Mouse (Mus musculus): ENCODE measurements at regions not wholly inside any gene's neighbourhood (a gene's known extent, or its start where the extent isn't known, plus 50 kb on each side); places are given as distances from the start of the nearest gene placed in this dataset.

GRCm38 (mm10) chr1:60665329-60665728 lies 51.3 kb upstream of the Cd28 start:
- peaks cover 2% of the 10 kb centered on the region for H3K27me3 ChIP-seq (replicated peaks)
- H3K36me3 ChIP-seq (replicated peaks; ENCODE audit: low read length), result no peaks in the 10 kb centered on the region
- H3K4me1 ChIP-seq, result 0 out of 2 replicates have a peak, but pooled peaks cover 5% of the 10 kb centered on the region
- TF ChIP-seq GATA1 (IDR thresholded peaks at IDR 0.05; ENCODE audit: borderline replicate concordance, low read length) (no peak), FLI1 (IDR thresholded peaks at IDR 0.05; ENCODE audit: low read length) (no peak)
- no peaks in the 10 kb centered on the region for H3K9me3 ChIP-seq
- H3K4me3 ChIP-seq (replicated peaks), result no peak overlapping the region

GRCm38 (mm10) chr1:60662301-60662986 lies 54.2 kb upstream of the Cd28 start:
- Histone ChIP-seq H3K4me3 (replicated peaks) (no peak overlapping the region), H3K9me3 (no peaks in the 10 kb centered on the region), H3K4me1 (peaks cover 12% of the 10 kb centered on the region; the same call in 1 of the 2 replicates), H3K36me3 (replicated peaks; ENCODE audit: low read length) (no peaks in the 10 kb centered on the region), H3K27me3 (replicated peaks) (peaks cover 2% of the 10 kb centered on the region)
- TF ChIP-seq FLI1 (IDR thresholded peaks at IDR 0.05; ENCODE audit: low read length) (no peak), GATA1 (IDR thresholded peaks at IDR 0.05; ENCODE audit: borderline replicate concordance, low read length) (no peak)

- no peaks in the 10 kb centered on the region for H3K9me3 ChIP-seq
These were observed 54.7 kb upstream of the Cd28 start for GRCm38 (mm10) chr1:60661857-60662256.

GRCm38 (mm10) chr1:60659604-60660003 lies 57.0 kb upstream of the Cd28 start:
- Histone ChIP-seq H3K4me1 (peaks cover 13% of the 10 kb centered on the region; the same call in 1 of the 2 replicates), H3K27me3 (replicated peaks) (no peaks in the 10 kb centered on the region), H3K4me3 (replicated peaks) (no peak overlapping the region), H3K36me3 (replicated peaks; ENCODE audit: low read length) (no peaks in the 10 kb centered on the region), H3K9me3 (no peaks in the 10 kb centered on the region)
- TF ChIP-seq GATA1 (IDR thresholded peaks at IDR 0.05; ENCODE audit: borderline replicate concordance, low read length) (no peak), FLI1 (IDR thresholded peaks at IDR 0.05; ENCODE audit: low read length) (no peak)

More at GRCm38 (mm10) chr1:60661857-60662256, 54.7 kb upstream of the Cd28 start:
- no peaks in the 10 kb centered on the region for H3K36me3 ChIP-seq (replicated peaks; ENCODE audit: low read length)
- peaks cover 2% of the 10 kb centered on the region for H3K27me3 ChIP-seq (replicated peaks)
- TF ChIP-seq FLI1 (IDR thresholded peaks at IDR 0.05; ENCODE audit: low read length), result no peak
- no peak for TF ChIP-seq GATA1 (IDR thresholded peaks at IDR 0.05; ENCODE audit: borderline replicate concordance, low read length)
- peaks cover 13% of the 10 kb centered on the region; the same call in 1 of the 2 replicates for H3K4me1 ChIP-seq
- no peak overlapping the region for H3K4me3 ChIP-seq (replicated peaks)

- no peaks in the 10 kb centered on the region for H3K27me3 ChIP-seq (replicated peaks)
- H3K4me1 ChIP-seq, result peaks cover 13% of the 10 kb centered on the region; the same call in 1 of the 2 replicates
- H3K36me3 ChIP-seq (replicated peaks; ENCODE audit: low read length), result no peaks in the 10 kb centered on the region
- TF ChIP-seq FLI1 (IDR thresholded peaks at IDR 0.05; ENCODE audit: low read length) (no peak), GATA1 (IDR thresholded peaks at IDR 0.05; ENCODE audit: borderline replicate concordance, low read length) (no peak)
- H3K4me3 ChIP-seq (replicated peaks), result no peak overlapping the region
- peaks cover 5% of the 10 kb centered on the region; the same call in 1 of the 2 replicates for H3K9me3 ChIP-seq
These were observed 57.6 kb upstream of the Cd28 start for GRCm38 (mm10) chr1:60659041-60659440.

- Histone ChIP-seq H3K4me3 (replicated peaks) (no peak overlapping the region), H3K36me3 (replicated peaks; ENCODE audit: low read length) (no peaks in the 10 kb centered on the region), H3K27me3 (replicated peaks) (no peaks in the 10 kb centered on the region), H3K9me3 (peaks cover 5% of the 10 kb centered on the region; the same call in 1 of the 2 replicates), H3K4me1 (peaks cover 13% of the 10 kb centered on the region; the same call in 1 of the 2 replicates)
- TF ChIP-seq FLI1 (IDR thresholded peaks at IDR 0.05; ENCODE audit: low read length), result no peak
- TF ChIP-seq GATA1 (IDR thresholded peaks at IDR 0.05; ENCODE audit: borderline replicate concordance, low read length), result no peak
These were observed 58.2 kb upstream of the Cd28 start for GRCm38 (mm10) chr1:60658383-60658782.

- no peak overlapping the region for H3K4me3 ChIP-seq (replicated peaks)
- peaks cover 14% of the 10 kb centered on the region for H3K4me1 ChIP-seq
- H3K9me3 ChIP-seq, result peaks cover 5% of the 10 kb centered on the region; the same call in 1 of the 2 replicates
- H3K27me3 ChIP-seq (replicated peaks), result no peaks in the 10 kb centered on the region
- TF ChIP-seq GATA1 (IDR thresholded peaks at IDR 0.05; ENCODE audit: borderline replicate concordance, low read length) (no peak), FLI1 (IDR thresholded peaks at IDR 0.05; ENCODE audit: low read length) (no peak)
- H3K36me3 ChIP-seq (replicated peaks; ENCODE audit: low read length), result no peaks in the 10 kb centered on the region
These were observed 59.1 kb upstream of the Cd28 start for GRCm38 (mm10) chr1:60657511-60657910.

- Histone ChIP-seq H3K9me3 (peaks cover 5% of the 10 kb centered on the region; the same call in 1 of the 2 replicates), H3K4me3 (replicated peaks) (no peak overlapping the region), H3K4me1 (peaks cover 12% of the 10 kb centered on the region), H3K27me3 (replicated peaks) (no peaks in the 10 kb centered on the region), H3K36me3 (replicated peaks; ENCODE audit: low read length) (no peaks in the 10 kb centered on the region)
- TF ChIP-seq FLI1 (IDR thresholded peaks at IDR 0.05; ENCODE audit: low read length) (no peak), GATA1 (IDR thresholded peaks at IDR 0.05; ENCODE audit: borderline replicate concordance, low read length) (no peak)
These were observed 59.6 kb upstream of the Cd28 start for GRCm38 (mm10) chr1:60656976-60657375.

- TF ChIP-seq GATA1 (IDR thresholded peaks at IDR 0.05; ENCODE audit: borderline replicate concordance, low read length) (no peak), FLI1 (IDR thresholded peaks at IDR 0.05; ENCODE audit: low read length) (no peak)
- peaks cover 5% of the 10 kb centered on the region; the same call in 1 of the 2 replicates for H3K9me3 ChIP-seq
- no peak overlapping the region for H3K4me3 ChIP-seq (replicated peaks)
- peaks cover 12% of the 10 kb centered on the region for H3K4me1 ChIP-seq
- no peaks in the 10 kb centered on the region for H3K27me3 ChIP-seq (replicated peaks)
- H3K36me3 ChIP-seq (replicated peaks; ENCODE audit: low read length), result no peaks in the 10 kb centered on the region
These were observed 60.7 kb upstream of the Cd28 start for GRCm38 (mm10) chr1:60655691-60656595.

Measured in megakaryocyte, embryonic 14.5 days (primary cell).